Mouse (Mus musculus): ENCODE results near the gene Apoa1.

Gene Apoa1

GRCm38 (mm10) chr9:46257546-46257945 is 29.2 kb downstream of the Apoa1 start:
- no peak for DNase-seq (ENCODE audit: low read depth)

DNA sequence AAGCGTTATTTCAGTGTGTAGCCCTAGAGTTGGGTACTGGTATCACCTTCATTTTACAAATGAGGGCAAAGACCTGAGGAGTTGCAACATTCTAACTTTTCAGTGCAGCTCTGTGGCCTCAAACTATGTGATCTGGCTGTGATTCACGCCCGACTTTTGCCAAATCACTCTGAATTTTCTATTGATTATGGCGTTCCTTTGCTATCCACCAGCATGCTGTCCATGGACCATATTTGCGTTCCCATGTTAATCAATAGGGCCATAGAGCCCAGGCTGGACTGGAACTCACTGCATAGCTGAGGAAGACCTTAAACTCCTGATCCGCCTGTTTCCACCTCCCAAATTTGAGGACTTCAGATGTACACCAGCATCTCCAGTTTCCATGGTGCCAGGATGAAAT is 30.7 kb downstream of the Apoa1 start:
- DNase-seq (ENCODE audit: low read depth): no peak

DNA sequence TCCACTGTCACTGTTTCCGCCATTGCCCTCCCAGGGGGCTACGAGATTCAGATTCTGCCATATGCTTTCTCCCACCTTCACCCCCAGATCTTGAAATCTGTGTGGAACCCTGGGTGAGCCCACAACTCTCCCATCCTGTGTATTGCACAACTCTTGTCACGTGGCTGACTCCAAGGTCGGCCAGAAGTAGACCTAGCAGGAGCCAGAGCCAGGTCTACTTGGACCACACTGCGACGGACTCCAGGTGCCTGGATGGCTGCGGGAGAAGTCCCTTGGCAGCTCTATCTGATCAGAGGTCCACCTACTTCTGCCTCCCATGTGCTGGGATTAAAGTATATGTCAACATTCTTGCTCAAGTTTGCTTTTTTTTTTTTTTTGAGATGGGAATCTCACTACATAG is 32.8 kb downstream of the Apoa1 start:
- DNase-seq (ENCODE audit: low read depth): no peak

- no peak for DNase-seq (ENCODE audit: low read depth)
These were observed 40.0 kb downstream of the Apoa1 start, which contains the start of gene Apoa5 for GRCm38 (mm10) chr9:46268343-46268873. TSS of gene Apoa5 (plus strand) at chr9:46268633.

GRCm38 (mm10) chr9:46269125-46269524 is 40.7 kb downstream of the Apoa1 start:
- DNase-seq (ENCODE audit: low read depth): no peak

DNA sequence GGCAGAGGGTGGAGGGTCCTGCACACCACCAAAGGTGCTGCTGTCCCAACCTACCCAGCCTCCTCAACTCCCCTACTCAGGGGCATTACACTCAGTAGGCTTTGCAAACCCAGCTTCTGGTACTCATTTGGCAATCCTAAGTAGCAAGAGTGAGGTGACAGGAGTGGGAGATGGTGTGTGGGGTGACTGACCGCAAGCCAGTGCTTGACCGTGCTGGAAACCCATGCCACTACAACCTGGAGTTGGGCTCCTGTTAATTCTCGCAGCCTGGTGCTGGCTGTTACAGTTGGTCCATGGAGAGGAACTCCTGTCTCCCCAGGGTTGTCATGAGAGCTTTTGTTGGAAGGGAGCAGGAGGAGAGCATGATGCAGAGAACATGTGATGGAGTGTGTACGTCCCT is 42.4 kb downstream of the Apoa1 start:
- no peak for DNase-seq (ENCODE audit: low read depth)

DNA sequence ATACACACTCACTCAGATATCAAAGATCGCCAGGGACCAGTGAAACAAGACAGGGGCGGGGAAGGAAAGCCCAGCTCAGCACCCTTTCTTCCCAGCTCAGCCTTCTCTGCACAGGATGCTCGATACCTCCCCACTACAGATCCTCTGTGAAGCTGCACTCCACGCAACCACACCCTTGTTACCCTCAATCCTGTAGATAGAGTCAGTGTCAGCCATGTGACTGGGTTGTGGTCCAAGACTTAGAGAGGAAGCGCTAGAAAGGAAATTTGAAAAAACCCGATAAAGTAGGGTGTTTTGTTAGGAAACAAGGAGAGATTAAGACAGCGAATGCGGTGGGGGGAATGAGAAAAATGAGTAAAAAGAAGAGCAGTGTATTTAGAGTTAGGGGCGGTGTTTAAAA is 43.7 kb downstream of the Apoa1 start:
- DNase-seq (ENCODE audit: low read depth): no peak

DNA sequence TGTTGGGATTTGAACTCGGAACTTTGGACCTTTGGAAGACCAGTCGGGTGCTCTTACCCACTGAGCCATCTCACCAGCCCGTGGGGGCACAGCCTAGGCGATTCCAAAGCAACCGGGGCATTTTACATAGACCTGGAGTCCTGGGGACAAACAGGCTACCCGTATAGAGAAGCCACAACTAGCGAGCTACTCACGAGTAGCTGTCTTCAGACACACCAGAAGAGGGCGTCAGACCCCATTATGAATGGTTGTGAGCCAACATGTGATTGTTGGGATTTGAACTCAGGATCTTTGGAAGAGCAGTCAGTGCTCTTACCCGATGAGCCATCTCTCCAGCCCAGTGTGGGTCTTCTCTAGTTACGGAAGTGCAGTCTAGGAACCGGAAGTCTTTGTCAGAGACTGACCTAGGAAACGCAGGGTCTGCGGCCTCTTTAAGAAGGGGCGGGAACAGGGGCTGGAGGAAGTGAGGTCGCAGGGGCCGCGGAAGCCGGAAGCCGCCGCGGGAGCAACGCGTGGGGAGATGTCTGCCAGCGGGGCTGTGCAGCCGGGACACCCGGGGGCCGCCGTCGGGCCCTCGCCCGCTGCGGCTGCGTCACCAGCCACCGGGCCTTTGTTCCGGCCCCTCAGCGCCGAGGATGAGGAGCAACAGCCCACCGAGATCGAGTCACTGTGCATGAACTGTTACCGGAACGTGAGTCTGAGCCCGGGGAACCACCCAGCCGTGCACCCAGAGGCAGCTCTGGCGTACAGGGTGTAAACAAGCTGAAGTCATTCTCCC is 44.5 kb downstream of the Apoa1 start, which contains the start of gene Zpr1:
TSS of gene Zpr1 (plus strand) at position 388 of the 778 bp plus-strand sequence.
- DNase-seq (ENCODE audit: low read depth): peak; percentile 59

GRCm38 (mm10) chr9:46274494-46274893 is 46.1 kb downstream of the Apoa1 start:
- DNase-seq (ENCODE audit: low read depth): no peak

Measured in fibroblast of lung, adult 2 months (primary cell).